Mouse (Mus musculus) hindbrain, postnatal 0 days (tissue): ENCODE results near the gene Gm20388. TPM values are rescaled to one million over a fixed set of nuclear protein-coding genes. Genes with fewer than 3 reads are reported as not detected.

Experiments
- ATAC-seq: fragments of 200-750 bp; cut with Nextera tagmentation; 2 replicates; pipeline ENCODE4 v1.8.0; 2017; ENCODE audit warnings: mild to moderate bottlenecking, moderate TSS enrichment, moderate library complexity
- DNase-seq: peaks from one replicate; pipeline ENCODE4 v3.0.0-alpha.2; 2015; ENCODE audit warnings: low spot score
- H3K27ac ChIP-seq: fragments of 300-500 bp; sonication (generic); 2 replicates; pipeline ENCODE4 v1.5.1; 2014; ENCODE audit warnings: mild to moderate bottlenecking
- H3K27me3 ChIP-seq: fragments of 300-500 bp; sonication (generic); 2 replicates; pipeline ENCODE4 v1.6.1; 2014; ENCODE audit warnings: low read length, mixed read lengths; ENCODE audit not compliant: insufficient read depth
- H3K36me3 ChIP-seq: fragments of 300-500 bp; sonication (generic); 2 replicates; pipeline ENCODE4 v1.6.1; 2014; ENCODE audit warnings: low read length, mixed read lengths; ENCODE audit not compliant: insufficient read depth
- H3K4me1 ChIP-seq: fragments of 300-500 bp; sonication (generic); 2 replicates; pipeline ENCODE4 v1.6.1; 2014; ENCODE audit warnings: antibody characterized with exemption, low read length, mixed read lengths; ENCODE audit not compliant: insufficient read depth
- H3K4me2 ChIP-seq: fragments of 300-500 bp; sonication (generic); 2 replicates; pipeline ENCODE4 v1.6.1; 2014; ENCODE audit warnings: low read depth, mild to moderate bottlenecking, low read length, moderate library complexity, mixed read lengths
- H3K4me3 ChIP-seq: fragments of 300-500 bp; sonication (generic); 2 replicates; pipeline ENCODE4 v1.5.1; 2014; ENCODE audit warnings: low read length
- H3K9ac ChIP-seq: fragments of 300-500 bp; sonication (generic); replicated peaks from 2 replicates; pipeline ENCODE4 v1.6.1; 2014; ENCODE audit warnings: mild to moderate bottlenecking, low read length, moderate library complexity, mixed read lengths
- H3K9me3 ChIP-seq: fragments of 300-500 bp; sonication (generic); 2 replicates; pipeline ENCODE4 v1.6.1; 2016; ENCODE audit warnings: low read length, mixed read lengths
- CTCF ChIP-seq: IDR thresholded peaks from 2 replicates; pipeline ENCODE4 v1.5.1; 2016; ENCODE audit warnings: antibody characterized with exemption, control low read depth, low read depth
- WGBS: fragments of 180-500 bp; shearing (Covaris S2); extraction: QIAGEN DNeasy Blood & Tissue Kit; methylation state at CpG from one replicate; pipeline ENCODE4 v1.1.7; 2014; 5-methylcytosine and 5-hydroxymethylcytosine counted together
- polyA plus RNA-seq: library from polyadenylated mRNA; unstranded; fragments of >200 nt; fragmentation: Nextera tagmentation; extraction: Ambion mirVana; gene quantifications from 2 replicates; pipeline ENCODE4 v1.2.1, GENCODE M21; 2015
- total RNA-seq: library from RNA; depleted of rRNA; stranded (reverse); fragments of >200 nt; gene quantifications from 2 replicates; pipeline ENCODE4 v1.2.3, GENCODE M21; 2014

Gm20388 gene
- total and polyA plus RNA-seq, 2 experiments from 2014 or later: 71.3 TPM; not detected in 1

- Histone ChIP-seq H3K4me3 (no peak overlapping the region), H3K4me2 (peak overlapping the region; percentile 84), H3K36me3 (no peaks in the 10 kb centered on the region), H3K9me3 (no peaks in the 10 kb centered on the region), H3K27ac (no peak overlapping the region), H3K4me1 (peaks cover 26% of the 10 kb centered on the region), H3K27me3 (no peaks in the 10 kb centered on the region), H3K9ac (peak overlapping the region; percentile 99; the same call in 1 of the 2 replicates)
- DNase-seq (no peak), ATAC-seq (no peak)
- TF ChIP-seq CTCF: no peak
These were observed 2041.5 kb downstream of the Gm20388 start for GRCm38 (mm10) chr8:121952122-121952521.

- no peak overlapping the region for H3K4me3 ChIP-seq
These were observed 2042.2 kb downstream of the Gm20388 start for GRCm38 (mm10) chr8:121952800-121953199.

GRCm38 (mm10) chr8:121953821-121954545 is 2043.3 kb downstream of the Gm20388 start:
- TF ChIP-seq CTCF: no peak
- peaks cover 9% of the 10 kb centered on the region; the same call in 1 of the 2 replicates for H3K4me1 ChIP-seq
- no peak overlapping the region for H3K27ac ChIP-seq
- H3K9me3 ChIP-seq: no peaks in the 10 kb centered on the region
- no peak overlapping the region for H3K4me2 ChIP-seq
- no peak for DNase-seq
- ATAC-seq: no peak
- H3K27me3 ChIP-seq: no peaks in the 10 kb centered on the region
- no peak overlapping the region for H3K9ac ChIP-seq
- WGBS: 67% methylated on average over 3 of the region's 3 CpGs
- H3K4me3 ChIP-seq: no peak overlapping the region
- H3K36me3 ChIP-seq: no peaks in the 10 kb centered on the region

More at GRCm38 (mm10) chr8:121952800-121953199, 2042.2 kb downstream of the Gm20388 start:
- Histone ChIP-seq H3K36me3 (no peaks in the 10 kb centered on the region), H3K9me3 (no peaks in the 10 kb centered on the region), H3K27ac (no peak overlapping the region), H3K27me3 (no peaks in the 10 kb centered on the region), H3K9ac (peak overlapping the region; percentile 31; the same call in 1 of the 2 replicates), H3K4me1 (peaks cover 19% of the 10 kb centered on the region), H3K4me2 (peak overlapping the region; percentile 84)
- ATAC-seq: no peak
- TF ChIP-seq CTCF: no peak
- no peak for DNase-seq
- WGBS: 85% methylated on average over 7 of the region's 7 CpGs

- Histone ChIP-seq H3K4me3 (no peak overlapping the region), H3K27ac (no peak overlapping the region), H3K27me3 (no peaks in the 10 kb centered on the region), H3K4me2 (no peak overlapping the region), H3K4me1 (peaks cover 9% of the 10 kb centered on the region; the same call in 1 of the 2 replicates), H3K36me3 (no peaks in the 10 kb centered on the region), H3K9me3 (no peaks in the 10 kb centered on the region), H3K9ac (no peak overlapping the region)
- 84% methylated on average over 10 of the region's 10 CpGs for WGBS
- DNase-seq (no peak), ATAC-seq (no peak)
- no peak for TF ChIP-seq CTCF
These were observed 2044.4 kb downstream of the Gm20388 start for GRCm38 (mm10) chr8:121954981-121955555.

- no peaks in the 10 kb centered on the region for H3K36me3 ChIP-seq
- WGBS: 75% methylated on average over 1 of the region's 1 CpGs
- no peak overlapping the region for H3K4me3 ChIP-seq
- no peak for DNase-seq
- no peak for ATAC-seq
- H3K4me2 ChIP-seq: no peak overlapping the region
- peaks cover 9% of the 10 kb centered on the region; the same call in 1 of the 2 replicates for H3K4me1 ChIP-seq
- H3K9me3 ChIP-seq: no peaks in the 10 kb centered on the region
- no peaks in the 10 kb centered on the region for H3K27me3 ChIP-seq
- H3K27ac ChIP-seq: no peak overlapping the region
- TF ChIP-seq CTCF: no peak
- H3K9ac ChIP-seq: no peak overlapping the region
These were observed 2045.3 kb downstream of the Gm20388 start for GRCm38 (mm10) chr8:121955825-121956500.

- no peaks in the 10 kb centered on the region for H3K36me3 ChIP-seq
- no peaks in the 10 kb centered on the region for H3K9me3 ChIP-seq
- H3K9ac ChIP-seq: no peak overlapping the region; the same call in 1 of the 2 replicates
- 82% methylated on average over 1 of the region's 1 CpGs for whole genome bisulfite sequencing
- ATAC-seq: no peak
- no peak overlapping the region for H3K27ac ChIP-seq
- no peak overlapping the region for H3K4me3 ChIP-seq
- TF ChIP-seq CTCF: no peak
- no peak for DNase-seq
- H3K4me1 ChIP-seq: no peaks in the 10 kb centered on the region
- H3K4me2 ChIP-seq: no peak overlapping the region
- no peaks in the 10 kb centered on the region for H3K27me3 ChIP-seq
These were observed 2047.8 kb downstream of the Gm20388 start for GRCm38 (mm10) chr8:121958395-121958794.

- Histone ChIP-seq H3K27me3 (no peaks in the 10 kb centered on the region), H3K4me3 (no peak overlapping the region), H3K4me1 (peaks cover 18% of the 10 kb centered on the region), H3K9me3 (no peaks in the 10 kb centered on the region), H3K36me3 (no peaks in the 10 kb centered on the region), H3K27ac (no peak overlapping the region), H3K9ac (no peak overlapping the region), H3K4me2 (no peak overlapping the region)
- no peak for DNase-seq
- WGBS: 76% methylated on average over 3 of the region's 3 CpGs
- TF ChIP-seq CTCF: no peak
- no peak for ATAC-seq
These were observed 2052.3 kb downstream of the Gm20388 start for GRCm38 (mm10) chr8:121962892-121963291.
